Mouse (Mus musculus) lung, postnatal 0 days (tissue): Measurements from ENCODE around the gene Henmt1. TPM values are rescaled to one million over a fixed set of nuclear protein-coding genes. Genes with fewer than 3 reads are reported as not detected.

Experiments
- ATAC-seq: fragments of 200-750 bp; cut with Nextera tagmentation; 2 replicates; pipeline ENCODE4 v1.8.0; 2017; ENCODE audit warnings: moderate library complexity
- DNase-seq: peaks from one replicate; pipeline ENCODE4 v3.0.0-alpha.2; 2016; ENCODE audit warnings: low spot score
- H3K27ac ChIP-seq: fragments of 300-500 bp; sonication (generic); 2 replicates; pipeline ENCODE4 v1.5.1; 2014; ENCODE audit warnings: antibody characterized with exemption, mild to moderate bottlenecking, low read length, mixed read lengths
- H3K27me3 ChIP-seq: fragments of 300-500 bp; sonication (generic); replicated peaks from 2 replicates; pipeline ENCODE4 v1.6.1; 2014; ENCODE audit warnings: low read length, mixed read lengths; ENCODE audit not compliant: insufficient read depth
- H3K36me3 ChIP-seq: fragments of 300-500 bp; sonication (generic); 2 replicates; pipeline ENCODE4 v1.6.1; 2014; ENCODE audit warnings: low read length, mixed read lengths; ENCODE audit not compliant: insufficient read depth
- H3K4me1 ChIP-seq: fragments of 300-500 bp; sonication (generic); 2 replicates; pipeline ENCODE4 v1.6.1; 2014; ENCODE audit warnings: antibody characterized with exemption, low read depth, low read length, mixed read lengths; ENCODE audit not compliant: insufficient read depth
- H3K4me2 ChIP-seq: fragments of 300-500 bp; sonication (generic); replicated peaks from 2 replicates; pipeline ENCODE4 v1.6.1; 2014; ENCODE audit warnings: low read depth, mild to moderate bottlenecking, low read length, moderate library complexity, mixed read lengths
- H3K4me3 ChIP-seq: fragments of 300-500 bp; sonication (generic); 2 replicates; pipeline ENCODE4 v1.5.1; 2014; ENCODE audit warnings: low read depth, low read length
- H3K9ac ChIP-seq: fragments of 300-500 bp; sonication (generic); replicated peaks from 2 replicates; pipeline ENCODE4 v1.6.1; 2014; ENCODE audit warnings: low read depth, mild to moderate bottlenecking
- H3K9me3 ChIP-seq: fragments of 300-500 bp; sonication (generic); 2 replicates; pipeline ENCODE4 v1.6.1; 2016; ENCODE audit warnings: low read length, mixed read lengths
- CTCF ChIP-seq: IDR thresholded peaks from 2 replicates; pipeline ENCODE4 v1.5.1; 2016; ENCODE audit warnings: antibody characterized with exemption, mild to moderate bottlenecking
- EP300 ChIP-seq: IDR thresholded peaks from 2 replicates; pipeline ENCODE4 v1.6.1; 2016; ENCODE audit warnings: antibody characterized with exemption, mild to moderate bottlenecking, control low read depth
- WGBS: fragments of 180-500 bp; shearing (Covaris S2); extraction: QIAGEN DNeasy Blood & Tissue Kit; methylation state at CpG from one replicate; pipeline ENCODE4 v1.1.7; 2014; 5-methylcytosine and 5-hydroxymethylcytosine counted together
- polyA plus RNA-seq: library from polyadenylated mRNA; unstranded; fragments of >200 nt; fragmentation: Nextera tagmentation; extraction: Ambion mirVana; gene quantifications from 2 replicates; pipeline ENCODE4 v1.2.1, GENCODE M21; 2015

The Henmt1 gene
- polyA plus RNA-seq, 1 experiment from 2014 or later: 0.23 TPM

DNA sequence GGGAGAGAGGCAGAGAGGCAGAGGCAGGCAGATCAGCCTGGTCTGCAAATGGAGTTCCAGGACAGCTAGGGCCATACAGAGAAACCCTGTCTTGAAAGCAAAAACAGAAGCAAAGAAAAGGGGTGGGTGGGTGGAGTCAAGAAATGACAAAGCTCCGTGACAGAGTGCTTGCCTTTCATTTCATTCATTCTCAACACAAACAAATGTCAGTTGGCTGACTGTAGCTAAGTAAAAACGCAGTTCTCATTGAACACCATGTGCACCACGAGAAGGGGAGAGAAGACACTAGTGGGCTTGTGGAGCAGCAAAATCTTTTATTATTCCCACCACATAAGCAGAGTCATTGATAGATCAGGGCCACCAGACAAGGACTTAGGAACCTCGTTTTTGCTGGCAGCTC is 22.8 kb upstream of the Henmt1 start:
- TF ChIP-seq CTCF (no peak), EP300 (no peak)
- ATAC-seq: no peak
- 26% methylated on average over 4 of the region's 4 CpGs for WGBS

DNA sequence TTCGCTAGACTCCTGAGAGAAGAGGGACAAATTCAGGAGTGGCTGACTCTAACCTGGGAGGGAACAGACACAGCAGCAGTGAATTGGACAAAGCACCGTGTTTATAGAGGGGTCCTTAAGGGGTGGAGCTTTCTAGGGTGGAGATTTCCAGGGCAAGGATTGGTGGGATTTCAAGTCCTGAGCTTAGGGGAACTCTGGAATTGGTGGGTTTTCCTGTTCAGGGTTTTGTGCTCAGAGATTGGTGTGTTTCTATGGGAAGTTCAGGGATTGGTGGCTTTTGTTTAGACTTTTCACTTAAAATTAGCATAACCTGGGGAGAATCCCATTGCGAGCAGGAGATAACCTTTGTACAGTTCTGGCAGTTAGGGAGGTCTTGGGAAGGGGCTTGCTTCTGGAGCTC is 21.7 kb upstream of the Henmt1 start:
- 59% methylated on average over 3 of the region's 3 CpGs for WGBS
- TF ChIP-seq CTCF (no peak), EP300 (no peak)
- ATAC-seq (no peak), DNase-seq (no peak)
- Histone ChIP-seq H3K4me1 (no peaks in the 10 kb centered on the region), H3K27ac (no peak overlapping the region), H3K9me3 (no peaks in the 10 kb centered on the region), H3K36me3 (no peaks in the 10 kb centered on the region), H3K27me3 (no peaks in the 10 kb centered on the region), H3K4me3 (no peak overlapping the region), H3K9ac (no peak overlapping the region), H3K4me2 (no peak overlapping the region)

More for the DNA sequence above, 22.8 kb upstream of the Henmt1 start:
- Histone ChIP-seq H3K4me1 (no peaks in the 10 kb centered on the region), H3K4me3 (no peak overlapping the region), H3K9ac (no peak overlapping the region), H3K27me3 (no peaks in the 10 kb centered on the region), H3K36me3 (no peaks in the 10 kb centered on the region), H3K27ac (no peak overlapping the region), H3K9me3 (no peaks in the 10 kb centered on the region), H3K4me2 (no peak overlapping the region)
- DNase-seq: no peak

DNA sequence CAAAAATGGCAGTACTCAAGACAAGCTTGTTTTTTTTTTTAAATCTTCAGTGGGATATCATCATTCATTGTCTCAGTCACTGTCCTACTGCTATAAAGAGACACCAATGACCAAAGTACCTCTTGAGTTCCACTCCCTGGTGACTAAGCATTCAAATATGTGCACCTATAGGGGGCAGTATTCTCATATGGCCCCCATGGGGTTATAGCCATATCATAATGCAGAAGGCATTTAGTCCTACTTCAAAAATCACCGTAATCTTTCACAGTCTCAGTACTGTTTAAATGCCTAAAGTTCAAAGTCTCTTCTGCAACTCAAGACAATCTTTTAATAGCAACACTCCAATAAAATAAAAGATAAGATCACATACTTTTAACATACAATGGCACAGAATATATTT is 20.8 kb upstream of the Henmt1 start:
- Histone ChIP-seq H3K27ac (no peak overlapping the region), H3K4me1 (no peaks in the 10 kb centered on the region), H3K27me3 (no peaks in the 10 kb centered on the region), H3K36me3 (no peaks in the 10 kb centered on the region), H3K9ac (no peak overlapping the region), H3K4me2 (no peak overlapping the region), H3K4me3 (no peak overlapping the region), H3K9me3 (no peaks in the 10 kb centered on the region)
- TF ChIP-seq CTCF (no peak), EP300 (no peak)
- no peak for DNase-seq
- ATAC-seq: no peak
- 85% methylated on average over 1 of the region's 1 CpGs for WGBS

DNA sequence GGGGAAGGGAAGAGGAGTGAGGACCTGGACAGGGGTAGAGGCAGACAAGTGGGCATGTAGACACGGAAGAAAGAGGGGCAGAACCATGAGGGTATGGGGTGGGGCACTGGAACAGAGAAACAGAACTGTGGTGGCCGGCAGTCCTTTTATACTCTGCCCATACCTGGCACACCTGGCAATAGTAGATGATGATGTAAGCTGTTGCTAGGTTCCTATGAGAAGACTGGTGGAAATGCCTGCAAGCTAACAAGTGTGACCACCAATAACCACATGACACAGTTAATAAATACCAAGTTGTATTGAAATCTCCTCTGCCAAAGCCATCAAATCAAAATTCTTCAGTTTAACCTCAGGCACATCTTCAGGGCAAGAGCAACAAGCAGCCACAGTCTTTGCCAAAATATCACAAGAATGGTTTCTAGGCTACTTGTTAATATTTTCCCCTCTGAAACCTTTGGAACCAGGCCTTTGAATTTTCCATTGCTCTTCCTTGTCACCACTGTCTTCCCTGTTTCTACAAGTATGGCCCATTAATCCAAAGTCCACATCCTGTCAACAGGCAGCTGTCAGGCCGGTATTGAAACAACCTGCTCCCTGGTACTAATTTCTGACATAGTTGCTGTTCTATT is 19.1 kb upstream of the Henmt1 start:
- no peaks in the 10 kb centered on the region for H3K9me3 ChIP-seq
- H3K4me3 ChIP-seq: no peak overlapping the region
- H3K27me3 ChIP-seq: no peaks in the 10 kb centered on the region
- no peaks in the 10 kb centered on the region for H3K4me1 ChIP-seq
- no peak overlapping the region for H3K27ac ChIP-seq
- WGBS: 89% methylated on average over 3 of the region's 3 CpGs
- ATAC-seq (no peak), DNase-seq (no peak)
- no peaks in the 10 kb centered on the region for H3K36me3 ChIP-seq
- no peak overlapping the region for H3K9ac ChIP-seq
- no peak overlapping the region for H3K4me2 ChIP-seq
- no peak for TF ChIP-seq CTCF
- no peak for TF ChIP-seq EP300

DNA sequence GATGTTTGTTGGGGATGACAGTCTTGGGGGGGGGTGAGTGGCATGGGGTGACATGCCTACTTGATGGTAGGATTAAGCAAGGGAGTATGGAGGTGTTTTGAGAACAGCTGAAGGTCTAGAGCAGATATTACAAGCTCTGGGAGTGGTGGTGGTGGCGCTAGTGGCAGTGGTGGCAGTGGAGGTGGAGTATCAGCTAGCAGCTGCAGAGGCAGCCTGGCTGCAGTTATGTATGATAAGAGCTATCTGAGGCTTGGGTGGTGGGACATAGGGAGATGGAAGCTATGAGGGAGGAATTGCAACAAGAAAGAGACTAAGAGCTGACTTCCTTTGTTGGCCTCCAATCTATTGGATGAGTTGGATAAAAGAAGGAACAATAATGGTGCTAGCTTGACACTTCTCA is 17.9 kb upstream of the Henmt1 start:
- WGBS: 92% methylated on average over 1 of the region's 1 CpGs
- Histone ChIP-seq H3K4me1 (no peaks in the 10 kb centered on the region), H3K4me2 (no peak overlapping the region), H3K27ac (no peak overlapping the region), H3K4me3 (no peak overlapping the region), H3K9me3 (no peaks in the 10 kb centered on the region), H3K27me3 (no peaks in the 10 kb centered on the region), H3K36me3 (no peaks in the 10 kb centered on the region), H3K9ac (no peak overlapping the region)
- ATAC-seq: no peak
- TF ChIP-seq EP300: no peak
- TF ChIP-seq CTCF: no peak
- DNase-seq: no peak

DNA sequence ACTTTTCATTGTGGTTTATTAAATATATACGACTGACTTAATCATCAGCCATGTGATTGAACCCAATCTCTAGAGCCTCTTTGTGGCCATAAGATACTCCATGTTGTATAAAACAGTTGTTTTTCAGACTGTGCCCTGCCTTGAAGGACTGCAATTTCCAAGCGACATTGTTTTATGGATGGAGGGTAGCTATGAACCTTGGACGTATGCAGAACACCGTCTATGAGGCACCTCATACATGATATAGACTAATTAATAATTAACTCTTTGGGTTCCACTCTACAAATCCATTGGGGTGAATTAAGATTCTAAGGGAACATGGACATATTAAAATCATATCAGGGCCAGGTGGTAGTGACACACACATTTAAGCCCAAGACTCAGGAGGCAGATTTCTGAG is 14.0 kb upstream of the Henmt1 start:
- no peak overlapping the region for H3K9ac ChIP-seq
- no peaks in the 10 kb centered on the region for H3K36me3 ChIP-seq
- H3K27ac ChIP-seq: no peak overlapping the region
- H3K9me3 ChIP-seq: no peaks in the 10 kb centered on the region
- WGBS: 85% methylated on average over 4 of the region's 4 CpGs
- no peak overlapping the region for H3K4me3 ChIP-seq
- no peaks in the 10 kb centered on the region for H3K27me3 ChIP-seq
- no peak overlapping the region for H3K4me2 ChIP-seq
- H3K4me1 ChIP-seq: no peaks in the 10 kb centered on the region
- no peak for ATAC-seq
- TF ChIP-seq CTCF (no peak), EP300 (no peak)
- DNase-seq: no peak

DNA sequence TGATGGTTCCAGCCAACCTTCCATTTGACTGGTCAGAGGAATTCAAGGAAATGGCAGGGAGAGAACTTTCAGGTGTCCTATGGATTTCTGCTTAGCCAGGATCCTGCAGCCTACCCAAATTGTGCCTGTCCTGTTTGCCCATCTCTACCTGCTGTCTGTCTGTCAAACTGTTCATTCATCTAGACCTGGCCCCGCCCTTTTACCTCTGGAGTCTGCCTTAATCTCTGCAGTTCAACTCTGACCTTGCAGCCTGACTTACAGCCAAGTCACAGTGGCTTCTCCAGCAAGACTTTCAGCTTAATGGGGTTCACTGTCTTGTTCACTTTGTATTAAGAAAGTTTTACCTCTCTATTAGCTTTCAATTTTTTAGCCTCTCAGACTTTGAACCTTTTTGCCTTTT is 13.4 kb upstream of the Henmt1 start:
- no peaks in the 10 kb centered on the region for H3K4me1 ChIP-seq
- no peak overlapping the region for H3K4me2 ChIP-seq
- DNase-seq: no peak
- H3K9me3 ChIP-seq: no peaks in the 10 kb centered on the region
- WGBS: 71% methylated on average over 1 of the region's 1 CpGs
- TF ChIP-seq EP300 (no peak), CTCF (no peak)
- no peak overlapping the region for H3K4me3 ChIP-seq
- H3K9ac ChIP-seq: no peak overlapping the region
- no peak for ATAC-seq
- H3K36me3 ChIP-seq: no peaks in the 10 kb centered on the region
- no peaks in the 10 kb centered on the region for H3K27me3 ChIP-seq
- H3K27ac ChIP-seq: no peak overlapping the region
